In the genomic region with DNA sequence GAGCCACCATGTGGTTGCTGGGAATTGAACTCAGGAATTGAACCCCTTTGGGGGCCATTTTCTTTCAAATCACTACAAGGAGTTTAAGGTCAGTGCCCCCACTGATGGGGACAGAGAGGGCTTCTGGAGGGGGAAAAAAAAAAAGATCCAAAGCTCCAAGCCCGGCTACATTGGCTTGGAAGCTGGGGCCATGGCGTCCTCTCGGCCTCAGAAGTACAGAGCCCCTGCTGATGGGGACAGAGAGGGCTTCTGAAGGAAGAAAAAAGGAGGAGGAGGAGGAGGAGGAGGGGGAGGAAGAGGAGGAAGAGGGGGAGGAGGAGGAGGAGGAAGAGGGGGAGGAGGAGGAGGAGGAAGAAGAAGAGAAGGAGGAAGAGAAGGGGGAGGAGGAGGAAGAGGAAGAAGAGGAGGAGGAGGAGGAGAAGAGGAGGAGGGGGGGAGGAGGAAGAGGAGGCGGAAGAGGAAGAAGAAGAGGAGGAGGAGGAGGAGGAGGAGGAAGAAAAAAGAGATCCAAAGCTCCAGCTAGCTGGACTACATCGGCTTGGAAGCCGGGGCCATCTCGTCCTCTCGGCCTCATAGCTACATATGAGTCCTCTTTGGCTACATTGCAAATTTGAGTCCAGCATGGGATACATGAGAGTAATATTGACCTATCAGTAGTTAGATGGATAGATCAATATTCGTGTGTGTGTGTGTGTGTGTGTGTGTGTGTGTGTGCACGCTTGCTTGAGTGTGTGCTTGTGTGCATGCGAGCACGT, we compare ENCODE assay signal across 9 mouse cellular contexts. TPM values are rescaled to one million over a fixed set of nuclear protein-coding genes. Genes with fewer than 3 reads are reported as not detected.
DNase-seq lines count a peak whose midpoint lies in the region; ATAC-seq and TF ChIP-seq lines count a peak whose summit lies in the region.
"Had no signal": no experiment of that assay in that cellular context is flagged by ENCODE, and none has a peak within 500 bp of the region (broad histone marks: within the 10 kb centered on the region; RNA-seq: fewer than 3 reads in every experiment).

No protein-coding gene starts in this region.

- H3K9me3 ChIP-seq in forebrain, embryonic 10.5 days, result no peaks in the 10 kb centered on the region
- no peaks in the 10 kb centered on the region for H3K9me3 ChIP-seq in forebrain, embryonic 13.5 days (replicated peaks)
- H3K9me3 ChIP-seq in G1E (replicated peaks), result no peaks in the 10 kb centered on the region
- H3K9me3 ChIP-seq: limb, embryonic 12.5 days had no signal

- ATAC-seq in forebrain, embryonic 13.5 days, result no peak
- peak; percentile 100 for ATAC-seq in G1E (ENCODE audit: extremely low read depth, insufficient number of reproducible peaks, low FRiP score, poor library complexity, severe bottlenecking)

- H3K9ac ChIP-seq in forebrain, embryonic 13.5 days, result no peak overlapping the region
- H3K9ac ChIP-seq: limb, embryonic 12.5 days had no signal

- no peak overlapping the region for H3K4me2 ChIP-seq in forebrain, embryonic 13.5 days
- H3K4me2 ChIP-seq: limb, embryonic 12.5 days had no signal

- no peak overlapping the region for H3K27ac ChIP-seq in forebrain, embryonic 10.5 days
- H3K27ac ChIP-seq in forebrain, embryonic 13.5 days, result no peak overlapping the region
- no peak overlapping the region for H3K27ac ChIP-seq in cerebellum, adult 2 months (ENCODE audit: insufficient read depth, low read length)
- H3K27ac ChIP-seq: limb, embryonic 12.5 days had no signal

- no peak for TF ChIP-seq CTCF in G1E (IDR thresholded peaks at IDR 0.05; ENCODE audit: low read depth, low read length)
- TF ChIP-seq CTCF in cerebellum, adult 2 months (IDR thresholded peaks at IDR 0.05; ENCODE audit: borderline replicate concordance, insufficient read depth, low read depth, low read length), result no peak

- TF ChIP-seq POLR2A in cerebellum, adult 2 months (IDR thresholded peaks at IDR 0.05; ENCODE audit: borderline replicate concordance, insufficient read depth, low read length), result no peak

- no peak overlapping the region for H3K4me3 ChIP-seq in forebrain, embryonic 10.5 days
- H3K4me3 ChIP-seq in forebrain, embryonic 13.5 days, result no peak overlapping the region
- no peak overlapping the region for H3K4me3 ChIP-seq in G1E (ENCODE audit: low read depth, low read length)
- H3K4me3 ChIP-seq in cerebellum, adult 2 months (replicated peaks; ENCODE audit: insufficient read depth, low read depth, low read length), result no peak overlapping the region
- H3K4me3 ChIP-seq: limb, embryonic 12.5 days had no signal

- H3K27me3 ChIP-seq in forebrain, embryonic 10.5 days (ENCODE audit: poor library complexity, severe bottlenecking), result no peaks in the 10 kb centered on the region
- no peaks in the 10 kb centered on the region for H3K27me3 ChIP-seq in forebrain, embryonic 13.5 days
- H3K27me3 ChIP-seq in G1E (ENCODE audit: insufficient read depth, low read length), result no peaks in the 10 kb centered on the region
- no peaks in the 10 kb centered on the region for H3K27me3 ChIP-seq in cerebellum, adult 2 months (ENCODE audit: control insufficient read depth, insufficient read depth, low read length)
- no peaks in the 10 kb centered on the region for H3K27me3 ChIP-seq in splenic B cell, adult 2 months (ENCODE audit: control insufficient read depth, insufficient read depth, low read length, poor library complexity, severe bottlenecking)
- H3K27me3 ChIP-seq: limb, embryonic 12.5 days had no signal

- WGBS in forebrain, embryonic 10.5 days, result 53% methylated on average over 12 of the region's 12 CpGs
- WGBS in forebrain, embryonic 13.5 days, result 53% methylated on average over 12 of the region's 12 CpGs
- whole genome bisulfite sequencing in cerebellum, adult 2 months, result 48% methylated on average over 12 of the region's 12 CpGs

- peak; percentile 72 for DNase-seq in forebrain, embryonic 10.5 days (ENCODE audit: extremely low spot score, low spot score)
- peak; percentile 100 for DNase-seq in G1E (ENCODE audit: low spot score)
- peak; percentile 35 to 62 for DNase-seq in cerebellum, adult 2 months
- peak; percentile 69 to 80 for DNase-seq in heart, adult 18-20 months
- DNase-seq in kidney, postnatal 25 days, result peak; percentile 83 to 87
- peak; percentile 62 for DNase-seq in lung, postnatal 36 days
- DNase-seq in splenic B cell, adult 2 months (ENCODE audit: low read depth, low spot score), result peak; percentile 89

- H3K36me3 ChIP-seq in forebrain, embryonic 10.5 days (replicated peaks), result no peaks in the 10 kb centered on the region
- H3K36me3 ChIP-seq in forebrain, embryonic 13.5 days (ENCODE audit: poor library complexity, severe bottlenecking), result no peaks in the 10 kb centered on the region
- no peaks in the 10 kb centered on the region for H3K36me3 ChIP-seq in G1E (replicated peaks)
- no peaks in the 10 kb centered on the region for H3K36me3 ChIP-seq in splenic B cell, adult 2 months (ENCODE audit: control insufficient read depth, insufficient read depth, low read length, poor library complexity, severe bottlenecking)
- H3K36me3 ChIP-seq: limb, embryonic 12.5 days had no signal

- 0 out of 2 replicates have a peak, but pooled peaks cover under 1% of the 10 kb centered on the region for H3K4me1 ChIP-seq in forebrain, embryonic 10.5 days
- no peaks in the 10 kb centered on the region for H3K4me1 ChIP-seq in forebrain, embryonic 13.5 days
- peaks cover 21% of the 10 kb centered on the region for H3K4me1 ChIP-seq in G1E (ENCODE audit: insufficient read depth, low read depth, low read length)
- H3K4me1 ChIP-seq in cerebellum, adult 2 months (ENCODE audit: control insufficient read depth, insufficient read depth, low read length), result no peaks in the 10 kb centered on the region
- H3K4me1 ChIP-seq: limb, embryonic 12.5 days had no signal

RNA-seq across cellular contexts. Expression of gene Gtpbp4, which starts 15.9 kb away (rescaled TPM):
- polyA plus RNA-seq in forebrain, embryonic 10.5 days (2016; fragmentation: Nextera tagmentation; extraction: Ambion mirVana), result 119 and 125 TPM in 2 replicates
- polyA plus RNA-seq in forebrain, embryonic 13.5 days (2015; fragmentation: Nextera tagmentation; extraction: Ambion mirVana), result 95.3 and 106 TPM in 2 replicates
- 296 and 321 TPM in 2 replicates for total RNA-seq in G1E (2014; fragmentation: Nextera tagmentation)
- total RNA-seq in G1E (2017), result 182 and 214 TPM in 2 replicates
- polyA plus RNA-seq in G1E (2012), result 6.8 and 9.5 TPM in 2 replicates
- 24.1 and 24.9 TPM in 2 replicates for polyA plus RNA-seq in cerebellum, adult 2 months (2012; rRNA removed)
- 10 to 100 TPM; 35.3 to 39.8 TPM for total RNA-seq in heart, adult 18-20 months (2021)

RNA-seq across cellular contexts. Expression of gene Idi2, which starts 59.1 kb away (rescaled TPM):
- polyA plus RNA-seq in forebrain, embryonic 10.5 days (2016; fragmentation: Nextera tagmentation; extraction: Ambion mirVana), result 0.10 and 0.14 TPM in 2 replicates
- 0.08 TPM in 1 of 2 replicates, not detected in the other for polyA plus RNA-seq in forebrain, embryonic 13.5 days (2015; fragmentation: Nextera tagmentation; extraction: Ambion mirVana)
- total RNA-seq in G1E (2014; fragmentation: Nextera tagmentation) (1.4 TPM in 1 of 2 replicates, not detected in the other), G1E (2017) (1.1 and 1.3 TPM in 2 replicates)
- polyA plus RNA-seq in G1E (2012), result 0.04 and 0.06 TPM in 2 replicates
- polyA plus RNA-seq in cerebellum, adult 2 months (2012; rRNA removed), result not detected in 2 replicates
- not detected for total RNA-seq in heart, adult 18-20 months (2021)
- polyA plus RNA-seq: limb, embryonic 12.5 days had no signal

Comparison
In these comparisons a context has a peak if more than half of its experiments do, and no peak if none do; other contexts are left out.
1. DNase-seq: peak in every context shown above with its lines; median percentile 100 in G1E; 89 in splenic B cell, adult 2 months; 85 in kidney, postnatal 25 days; 74 in heart, adult 18-20 months; 72 in forebrain, embryonic 10.5 days; 62 in lung, postnatal 36 days; 48 in cerebellum, adult 2 months.